Mouse (Mus musculus): ENCODE measurements around the gene Stim2. TPM values are rescaled to one million over a fixed set of nuclear protein-coding genes. Genes with fewer than 3 reads are reported as not detected.

Gene Stim2
- polyA plus RNA-seq, 1 experiment from 2014 or later = 5.6 TPM

DNA sequence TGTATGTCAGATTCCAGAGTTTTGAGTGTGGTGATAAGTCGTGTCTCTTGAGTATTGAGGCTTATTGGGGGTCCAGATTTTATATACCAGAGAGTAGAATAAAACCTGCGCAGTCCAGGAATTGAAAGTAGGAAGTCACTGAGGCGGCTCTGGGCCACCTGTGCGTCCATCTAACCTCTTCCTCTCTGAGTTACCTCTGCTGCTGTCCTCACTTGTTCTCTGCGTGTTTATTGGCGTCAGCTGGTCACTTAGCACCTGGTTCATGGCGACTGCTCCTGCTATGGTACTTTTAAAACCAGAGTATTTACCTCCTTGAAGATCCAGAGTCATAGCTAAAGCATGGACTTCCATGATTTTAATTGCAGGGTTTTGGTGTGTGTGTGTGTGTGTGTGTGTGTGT lies 73.4 kb downstream of the Stim2 start:
- no peak overlapping the region for H3K9ac ChIP-seq
- H3K36me3 ChIP-seq = no peaks in the 10 kb centered on the region
- peaks cover 21% of the 10 kb centered on the region for H3K4me1 ChIP-seq (replicated peaks)
- H3K4me2 ChIP-seq = no peak overlapping the region
- 72% methylated on average over 7 of the region's 7 CpGs for WGBS (ENCODE audit: insufficient replicate concordance)
- no peak overlapping the region for H3K4me3 ChIP-seq (replicated peaks)
- no peaks in the 10 kb centered on the region for H3K9me3 ChIP-seq (replicated peaks)
- ATAC-seq (ENCODE audit: low read depth) (no peak), DNase-seq (no peak)
- no peak overlapping the region for H3K27ac ChIP-seq
- no peaks in the 10 kb centered on the region for H3K27me3 ChIP-seq

DNA sequence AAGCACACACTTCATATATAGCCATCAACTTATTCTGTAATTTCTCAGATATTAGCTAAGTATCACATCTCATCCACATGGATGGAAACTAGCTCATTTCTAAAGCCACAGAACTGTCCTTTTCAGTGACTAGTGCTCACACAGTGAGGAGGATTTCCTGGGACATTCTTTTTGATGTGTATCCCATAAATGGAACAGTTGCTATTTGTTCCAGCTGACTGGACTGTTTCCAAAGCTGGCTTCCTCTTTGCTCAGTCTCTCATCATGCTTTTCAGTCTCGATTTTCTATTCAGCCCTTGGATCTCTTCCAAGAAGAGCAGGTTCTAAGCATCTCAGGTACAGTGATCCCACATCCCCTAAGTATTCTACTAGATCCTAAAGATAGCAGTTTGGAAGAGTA lies 75.0 kb downstream of the Stim2 start:
- ATAC-seq (ENCODE audit: low read depth) = no peak
- DNase-seq = no peak
- Histone ChIP-seq H3K9me3 (replicated peaks) (no peaks in the 10 kb centered on the region), H3K4me3 (replicated peaks) (no peak overlapping the region), H3K27ac (no peak overlapping the region), H3K9ac (no peak overlapping the region), H3K27me3 (no peaks in the 10 kb centered on the region), H3K36me3 (no peaks in the 10 kb centered on the region), H3K4me1 (replicated peaks) (peaks cover 21% of the 10 kb centered on the region), H3K4me2 (no peak overlapping the region)
- 51% methylated on average over 1 of the region's 1 CpGs for WGBS (ENCODE audit: insufficient replicate concordance)

DNA sequence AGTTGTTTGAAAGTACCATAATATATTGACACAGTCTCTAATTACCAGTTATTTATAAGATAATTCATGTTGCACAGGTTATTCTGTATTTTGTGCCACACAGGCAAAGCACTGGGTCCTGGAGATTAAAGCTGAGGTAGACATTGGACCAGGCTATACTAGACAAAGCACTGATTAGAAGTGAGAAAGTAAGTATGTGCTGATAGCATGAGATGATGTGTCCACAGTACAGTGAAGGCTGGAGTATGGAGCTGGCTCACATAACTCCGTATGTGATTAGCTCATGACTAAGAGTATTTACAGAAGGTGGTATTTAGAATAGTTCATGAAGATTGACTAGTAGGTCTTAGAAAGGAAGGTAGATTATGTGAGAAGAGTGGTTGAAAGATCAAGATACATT lies 81.7 kb downstream of the Stim2 start:
- ATAC-seq (ENCODE audit: low read depth) = no peak

DNA sequence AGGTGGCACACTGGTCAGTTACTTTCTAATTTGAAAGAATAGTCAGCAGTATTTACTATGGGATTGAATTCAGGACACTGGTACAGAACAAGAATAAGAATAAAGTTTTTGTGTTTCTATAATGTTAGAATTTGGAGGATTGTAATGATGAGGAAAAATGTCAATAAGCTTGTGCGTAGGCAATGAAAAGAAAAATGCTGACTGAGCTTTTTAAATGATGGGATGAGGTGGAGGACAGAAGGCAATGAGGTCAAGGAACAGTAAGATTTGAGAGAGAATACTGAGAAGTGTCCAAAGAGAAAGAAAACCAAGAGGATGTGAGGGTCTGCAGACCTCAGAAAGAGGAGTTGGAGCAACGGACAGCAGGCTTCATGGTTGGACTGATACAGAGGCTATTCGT lies 89.6 kb downstream of the Stim2 start:
- Histone ChIP-seq H3K9me3 (replicated peaks) (no peaks in the 10 kb centered on the region), H3K4me2 (no peak overlapping the region), H3K27me3 (no peaks in the 10 kb centered on the region), H3K27ac (no peak overlapping the region), H3K9ac (no peak overlapping the region), H3K36me3 (no peaks in the 10 kb centered on the region), H3K4me1 (replicated peaks) (no peaks in the 10 kb centered on the region), H3K4me3 (replicated peaks) (no peak overlapping the region)
- no peak for ATAC-seq (ENCODE audit: low read depth)
- WGBS (ENCODE audit: insufficient replicate concordance) = 84% methylated on average over 3 of the region's 3 CpGs
- DNase-seq = no peak

More for the DNA sequence above, 81.7 kb downstream of the Stim2 start:
- no peaks in the 10 kb centered on the region for H3K9me3 ChIP-seq (replicated peaks)
- H3K9ac ChIP-seq = no peak overlapping the region
- no peak overlapping the region for H3K27ac ChIP-seq
- no peaks in the 10 kb centered on the region for H3K27me3 ChIP-seq
- no peak overlapping the region for H3K4me3 ChIP-seq (replicated peaks)
- peaks cover 4% of the 10 kb centered on the region; the same call in 1 of the 2 replicates for H3K4me1 ChIP-seq (replicated peaks)
- no peaks in the 10 kb centered on the region for H3K36me3 ChIP-seq
- H3K4me2 ChIP-seq = no peak overlapping the region
- 65% methylated on average over 1 of the region's 1 CpGs for WGBS (ENCODE audit: insufficient replicate concordance)
- DNase-seq = no peak

DNA sequence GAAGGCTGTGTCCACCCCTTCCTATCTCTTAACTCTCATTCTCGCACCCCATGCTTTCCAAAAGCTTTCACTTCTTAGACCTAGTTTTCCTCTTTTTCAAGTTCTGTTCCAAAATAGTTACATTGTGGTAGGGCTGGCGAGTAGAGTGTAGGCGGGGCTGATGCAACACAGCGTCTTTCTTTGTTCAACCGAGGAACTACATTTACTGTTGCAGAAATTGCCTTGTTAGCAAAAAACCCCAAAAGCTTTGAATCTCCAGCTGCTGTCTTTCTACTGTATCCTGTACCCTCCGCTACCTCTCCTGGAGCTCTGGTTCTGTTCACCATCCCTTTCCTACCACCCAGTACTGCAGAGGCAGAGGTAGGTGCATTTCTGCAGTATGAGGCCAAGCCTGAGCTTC lies 99.9 kb downstream of the Stim2 start:
- H3K9ac ChIP-seq = no peak overlapping the region
- H3K27me3 ChIP-seq = no peaks in the 10 kb centered on the region
- no peak overlapping the region for H3K27ac ChIP-seq
- H3K4me3 ChIP-seq (replicated peaks) = no peak overlapping the region
- no peak overlapping the region for H3K4me2 ChIP-seq
- no peaks in the 10 kb centered on the region for H3K36me3 ChIP-seq
- H3K4me1 ChIP-seq (replicated peaks) = no peaks in the 10 kb centered on the region
- DNase-seq = no peak
- no peaks in the 10 kb centered on the region for H3K9me3 ChIP-seq (replicated peaks)
- 66% methylated on average over 6 of the region's 6 CpGs for WGBS (ENCODE audit: insufficient replicate concordance)
- ATAC-seq (ENCODE audit: low read depth) = no peak

DNA sequence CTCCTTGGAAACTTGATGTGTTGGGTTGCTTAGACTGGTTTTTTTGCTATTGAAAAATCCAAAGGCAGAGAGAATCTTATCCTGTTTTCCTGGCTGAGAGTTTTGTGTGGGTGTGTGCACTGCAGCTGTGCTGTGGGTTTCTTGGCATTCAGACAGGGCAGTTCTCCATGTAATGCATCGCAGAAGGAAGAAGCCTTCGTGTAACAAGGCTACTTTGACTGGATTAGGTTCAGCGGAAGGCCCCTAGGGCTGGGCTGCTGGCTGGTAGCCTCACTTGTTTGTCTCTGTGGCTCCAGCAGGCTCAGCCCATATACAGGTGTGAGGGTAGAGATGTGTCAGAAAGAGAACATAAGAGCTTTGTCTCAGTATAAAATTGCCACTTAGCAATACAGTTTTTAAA lies 102.6 kb downstream of the Stim2 start:
- no peak overlapping the region for H3K27ac ChIP-seq
- DNase-seq (no peak), ATAC-seq (ENCODE audit: low read depth) (no peak)
- no peak overlapping the region for H3K4me3 ChIP-seq (replicated peaks)
- WGBS (ENCODE audit: insufficient replicate concordance) = 47% methylated on average over 3 of the region's 3 CpGs
- no peaks in the 10 kb centered on the region for H3K9me3 ChIP-seq (replicated peaks)
- no peaks in the 10 kb centered on the region for H3K4me1 ChIP-seq (replicated peaks)
- no peaks in the 10 kb centered on the region for H3K27me3 ChIP-seq
- H3K4me2 ChIP-seq = no peak overlapping the region
- H3K9ac ChIP-seq = no peak overlapping the region
- no peaks in the 10 kb centered on the region for H3K36me3 ChIP-seq

DNA sequence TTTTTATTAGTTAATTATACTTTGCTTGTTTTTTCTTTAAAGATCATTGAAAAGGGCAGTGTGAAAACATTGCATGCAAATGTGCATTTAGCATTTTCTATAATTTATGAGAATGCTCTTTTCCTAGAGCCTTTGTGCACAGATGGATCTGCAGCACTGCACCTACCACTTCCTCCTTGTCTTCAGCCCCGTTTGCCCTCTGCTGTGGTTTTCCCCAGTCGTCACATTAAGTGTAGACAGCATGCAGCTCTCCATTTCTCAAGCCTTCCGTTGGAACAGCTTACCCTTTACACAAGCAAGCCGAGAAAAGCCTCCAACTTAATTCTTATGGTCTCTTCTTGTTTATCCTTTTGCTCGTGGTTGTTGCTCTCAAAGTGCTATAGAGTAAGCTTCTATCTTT lies 103.0 kb downstream of the Stim2 start:
- H3K36me3 ChIP-seq = no peaks in the 10 kb centered on the region
- no peak overlapping the region for H3K9ac ChIP-seq
- 11% methylated on average over 5 of the region's 5 CpGs for WGBS (ENCODE audit: insufficient replicate concordance)
- no peak overlapping the region for H3K4me2 ChIP-seq
- H3K27ac ChIP-seq = no peak overlapping the region
- H3K27me3 ChIP-seq = no peaks in the 10 kb centered on the region
- H3K4me1 ChIP-seq (replicated peaks) = no peaks in the 10 kb centered on the region
- ATAC-seq (ENCODE audit: low read depth) = no peak
- no peaks in the 10 kb centered on the region for H3K9me3 ChIP-seq (replicated peaks)
- H3K4me3 ChIP-seq (replicated peaks) = no peak overlapping the region
- DNase-seq = no peak

DNA sequence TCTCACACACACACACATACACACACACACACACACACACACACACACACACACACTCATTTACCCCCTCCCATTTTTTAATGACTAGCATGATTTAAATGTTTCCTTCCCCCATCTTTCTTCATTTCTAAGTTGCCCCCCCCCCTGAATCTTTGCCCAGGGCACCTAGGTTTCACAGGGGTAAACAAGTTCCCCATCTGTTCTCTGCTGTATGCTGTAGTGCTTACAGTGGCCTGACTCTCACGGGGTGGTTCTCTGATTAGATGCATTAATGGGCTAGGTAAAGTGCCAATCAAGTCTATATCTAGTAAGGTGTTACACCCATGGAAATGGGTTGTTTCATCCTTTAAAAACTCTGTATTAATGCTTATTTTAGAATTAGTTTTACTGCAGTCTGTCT lies 103.7 kb downstream of the Stim2 start:
- H3K27me3 ChIP-seq = no peaks in the 10 kb centered on the region
- no peak for ATAC-seq (ENCODE audit: low read depth)
- 17% methylated on average over 1 of the region's 1 CpGs for WGBS (ENCODE audit: insufficient replicate concordance)

DNA sequence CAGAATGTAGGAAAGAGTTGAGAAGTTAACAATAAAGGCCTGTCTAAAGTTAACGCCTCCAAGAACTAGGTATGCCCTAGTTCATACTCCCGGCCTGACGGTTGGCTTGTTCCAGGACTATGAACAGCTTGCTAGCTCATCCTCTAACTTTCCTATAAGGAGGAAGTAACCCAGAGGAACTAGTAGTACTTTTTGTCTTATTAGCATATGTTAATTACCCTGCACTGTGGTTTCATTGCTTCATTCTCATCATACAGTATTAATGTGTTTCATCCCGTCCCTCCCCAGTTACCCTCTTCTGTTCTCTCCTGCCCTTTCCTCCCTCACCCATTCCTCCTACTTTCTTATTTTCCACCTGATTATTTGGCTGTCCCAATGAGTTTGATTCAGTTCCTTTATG lies 108.4 kb downstream of the Stim2 start:
- H3K27me3 ChIP-seq = no peaks in the 10 kb centered on the region
- ATAC-seq (ENCODE audit: low read depth) (no peak), DNase-seq (no peak)
- no peak overlapping the region for H3K27ac ChIP-seq
- no peak overlapping the region for H3K4me3 ChIP-seq (replicated peaks)
- no peaks in the 10 kb centered on the region for H3K9me3 ChIP-seq (replicated peaks)
- WGBS (ENCODE audit: insufficient replicate concordance) = 72% methylated on average over 4 of the region's 4 CpGs
- no peak overlapping the region for H3K4me2 ChIP-seq
- no peak overlapping the region for H3K9ac ChIP-seq
- H3K4me1 ChIP-seq (replicated peaks) = no peaks in the 10 kb centered on the region
- H3K36me3 ChIP-seq = no peaks in the 10 kb centered on the region

More for the DNA sequence above, 103.7 kb downstream of the Stim2 start:
- Histone ChIP-seq H3K36me3 (no peaks in the 10 kb centered on the region), H3K4me1 (replicated peaks) (no peaks in the 10 kb centered on the region), H3K27ac (no peak overlapping the region), H3K4me3 (replicated peaks) (no peak overlapping the region), H3K4me2 (no peak overlapping the region), H3K9ac (no peak overlapping the region), H3K9me3 (replicated peaks) (no peaks in the 10 kb centered on the region)
- no peak for DNase-seq

DNA sequence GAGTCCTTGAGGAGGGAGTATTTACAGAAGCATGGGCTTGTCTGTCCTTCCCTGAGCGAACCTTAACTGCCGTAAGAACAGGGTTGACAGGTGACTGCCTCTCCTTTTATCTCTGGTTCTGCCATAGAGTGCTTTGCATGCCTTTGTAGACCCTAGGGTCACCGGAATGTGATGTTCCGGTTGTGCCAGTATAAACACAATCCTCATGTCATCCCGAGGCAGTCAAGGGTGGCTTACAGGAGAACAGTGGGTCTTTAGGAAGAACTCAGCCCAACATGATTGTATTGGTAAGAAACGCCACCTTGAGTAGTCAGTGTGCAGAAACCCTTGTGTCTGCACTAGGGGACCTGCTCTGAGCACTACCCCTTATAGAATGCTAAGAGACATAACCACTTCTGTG lies 108.8 kb downstream of the Stim2 start:
- H3K27ac ChIP-seq = no peak overlapping the region
- H3K9ac ChIP-seq = no peak overlapping the region
- H3K27me3 ChIP-seq = no peaks in the 10 kb centered on the region
- H3K4me2 ChIP-seq = no peak overlapping the region
- H3K4me3 ChIP-seq (replicated peaks) = no peak overlapping the region
- 76% methylated on average over 6 of the region's 6 CpGs for WGBS (ENCODE audit: insufficient replicate concordance)
- no peaks in the 10 kb centered on the region for H3K9me3 ChIP-seq (replicated peaks)
- ATAC-seq (ENCODE audit: low read depth) (no peak), DNase-seq (no peak)
- no peaks in the 10 kb centered on the region for H3K4me1 ChIP-seq (replicated peaks)
- H3K36me3 ChIP-seq = no peaks in the 10 kb centered on the region

DNA sequence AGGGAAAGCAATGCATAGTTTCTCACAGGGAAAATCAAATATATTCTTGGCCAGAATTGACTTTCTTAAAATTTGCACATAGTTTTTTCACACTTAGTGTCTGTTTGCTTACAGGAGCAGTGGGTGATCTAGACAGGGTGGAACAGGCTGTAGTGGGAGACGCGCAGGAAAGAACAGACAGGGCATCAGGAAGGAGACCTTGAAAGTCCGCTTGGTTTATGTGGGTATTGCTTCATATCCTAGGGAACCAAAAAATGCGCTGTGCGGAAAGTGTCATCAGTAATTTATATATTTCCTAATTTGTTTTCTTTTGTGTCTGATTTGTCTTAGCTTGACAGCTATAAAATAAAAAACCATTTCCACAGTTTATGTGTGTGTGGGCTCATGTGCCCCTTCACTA lies 110.8 kb downstream of the Stim2 start:
- no peaks in the 10 kb centered on the region for H3K36me3 ChIP-seq
- H3K4me2 ChIP-seq = no peak overlapping the region
- H3K27me3 ChIP-seq = no peaks in the 10 kb centered on the region
- DNase-seq (no peak), ATAC-seq (ENCODE audit: low read depth) (no peak)
- no peaks in the 10 kb centered on the region for H3K9me3 ChIP-seq (replicated peaks)
- 88% methylated on average over 5 of the region's 5 CpGs for WGBS (ENCODE audit: insufficient replicate concordance)
- H3K4me3 ChIP-seq (replicated peaks) = no peak overlapping the region
- H3K27ac ChIP-seq = no peak overlapping the region
- H3K9ac ChIP-seq = no peak overlapping the region
- no peaks in the 10 kb centered on the region for H3K4me1 ChIP-seq (replicated peaks)

DNA sequence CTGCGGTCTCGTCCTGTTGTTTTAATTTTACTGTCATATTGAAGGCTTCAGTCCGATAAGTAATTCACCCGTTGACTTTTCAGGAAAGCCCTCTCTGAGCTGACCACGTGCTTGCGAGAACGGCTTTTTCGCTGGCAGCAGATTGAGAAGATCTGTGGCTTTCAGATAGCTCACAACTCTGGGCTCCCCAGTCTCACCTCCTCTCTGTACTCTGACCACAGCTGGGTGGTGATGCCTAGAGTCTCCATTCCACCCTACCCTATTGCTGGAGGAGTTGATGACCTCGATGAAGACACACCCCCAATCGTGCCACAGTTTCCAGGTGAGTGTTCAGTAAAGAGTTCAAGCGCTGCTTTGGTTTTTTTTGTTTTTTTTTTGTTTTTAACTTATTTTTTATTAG lies 112.5 kb downstream of the Stim2 start:
- ATAC-seq (ENCODE audit: low read depth) (no peak), DNase-seq (no peak)
- H3K4me3 ChIP-seq (replicated peaks) = no peak overlapping the region
- H3K9ac ChIP-seq = no peak overlapping the region
- H3K4me1 ChIP-seq (replicated peaks) = no peaks in the 10 kb centered on the region
- WGBS (ENCODE audit: insufficient replicate concordance) = 57% methylated on average over 11 of the region's 11 CpGs
- H3K9me3 ChIP-seq (replicated peaks) = no peaks in the 10 kb centered on the region
- H3K27me3 ChIP-seq = no peaks in the 10 kb centered on the region
- no peak overlapping the region for H3K4me2 ChIP-seq
- H3K27ac ChIP-seq = no peak overlapping the region
- H3K36me3 ChIP-seq = no peaks in the 10 kb centered on the region

Data from liver, embryonic 13.5 days (tissue).